Mouse (Mus musculus) liver, adult 2 months (tissue): ENCODE results near the gene Fcf1.

ENCODE experiments used
- CTCF ChIP-seq: fragments of 200-500 bp; IDR thresholded peaks from 2 replicates; pipeline ENCODE4 v1.5.1; 2011; ENCODE audit warnings: low read depth, low read length, control low read depth
- POLR2A ChIP-seq: fragments of 200-500 bp; IDR thresholded peaks from 2 replicates; pipeline ENCODE4 v1.6.1; 2011; ENCODE audit warnings: low read length, control low read depth; ENCODE audit not compliant: insufficient read depth; ENCODE audit errors: extremely low read depth

DNA sequence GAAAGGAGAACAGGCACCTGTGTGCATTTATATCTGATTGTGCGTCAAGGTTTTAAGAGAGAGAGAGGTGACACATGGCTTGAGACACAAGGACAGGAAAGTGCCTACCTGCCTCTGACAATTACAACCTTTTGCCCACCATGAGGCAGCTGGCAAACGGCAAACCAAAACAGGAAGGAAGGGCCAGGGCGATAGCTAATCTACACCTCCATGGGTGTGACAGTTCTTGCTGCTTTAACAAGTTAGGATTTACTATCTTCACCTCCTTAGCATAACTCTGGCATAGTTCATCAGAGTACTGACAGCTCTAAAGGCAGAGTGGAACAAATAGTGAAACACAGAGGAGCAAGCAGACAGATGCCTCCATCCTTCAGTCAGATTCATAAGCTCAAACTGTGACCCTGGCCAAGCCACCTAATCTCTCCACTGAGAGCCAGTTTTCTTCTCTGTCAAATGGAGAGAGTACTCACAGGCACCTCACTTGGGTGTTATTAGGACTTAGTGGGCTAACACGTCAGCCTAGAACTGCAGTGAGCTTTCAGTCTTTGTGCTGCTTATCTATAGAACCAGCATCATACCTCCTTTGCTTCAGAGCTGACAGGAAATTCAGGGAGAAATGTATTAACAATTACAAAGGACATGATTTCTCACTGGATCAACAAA lies 26.4 kb upstream of the Fcf1 start:
- TF ChIP-seq CTCF (no peak), POLR2A (no peak)
